Mouse (Mus musculus): ENCODE data around the gene Cma1. TPM values are rescaled to one million over a fixed set of nuclear protein-coding genes. Genes with fewer than 3 reads are reported as not detected.
"Not testable (repeated sequence)": the region's sequence is repeated elsewhere in the genome, so short reads cannot be mapped to it uniquely, and the experiment has no call there.

Cma1 gene
- polyA plus RNA-seq (2014; fragmentation: Nextera tagmentation; extraction: Ambion mirVana), result not detected in 2 replicates

DNA sequence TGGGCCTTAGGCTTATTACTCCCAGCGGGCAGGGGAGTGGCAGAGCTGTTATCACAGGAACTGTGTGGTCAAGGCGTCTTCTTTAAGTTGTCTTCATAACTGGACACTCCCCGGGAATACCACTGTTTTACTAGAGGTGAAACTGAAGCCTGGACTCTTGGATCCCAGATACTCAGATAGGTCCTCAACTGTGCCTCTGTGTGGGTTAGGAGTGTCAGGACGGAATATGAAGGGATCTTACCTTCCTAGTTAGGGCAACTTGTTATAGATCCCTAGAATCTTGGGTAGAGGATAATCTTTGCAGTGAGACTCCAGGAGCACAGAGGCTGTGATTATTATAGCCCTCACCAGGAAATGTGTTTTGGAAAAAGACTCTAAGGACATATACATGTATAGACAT is at the start of gene Cma1:
TSS of gene Cma1 (minus strand) at position 101 of the 400 bp plus-strand sequence.
- Histone ChIP-seq H3K4me2 (no peak within 1 kb of the TSS), H3K9ac (ENCODE audit: low read depth, low read length) (no peak within 1 kb of the TSS), H3K27me3 (ENCODE audit: control insufficient read depth, insufficient read depth, low read length) (no peaks in the 10 kb centered on the region), H3K27ac (ENCODE audit: low read depth, low read length) (no peak within 1 kb of the TSS), H3K4me3 (ENCODE audit: low read depth, low read length) (no peak within 1 kb of the TSS), H3K36me3 (ENCODE audit: control insufficient read depth, insufficient read depth, low read length) (no peaks in the 10 kb centered on the region), H3K9me3 (replicated peaks; ENCODE audit: control insufficient read depth, low read length) (no peaks in the 10 kb centered on the region), H3K4me1 (ENCODE audit: control insufficient read depth, insufficient read depth, low read length) (peaks cover 3% of the 10 kb centered on the region; the same call in 1 of the 2 replicates)
- ATAC-seq (replicated peaks; ENCODE audit: insufficient number of reproducible peaks, low FRiP score, low TSS enrichment), result no peak
- WGBS (ENCODE audit: insufficient replicate concordance), result 64% methylated on average over 4 of the region's 4 CpGs

- not testable (repeated sequence) for H3K27ac ChIP-seq (ENCODE audit: low read depth, low read length); H3K4me1 ChIP-seq (ENCODE audit: control insufficient read depth, insufficient read depth, low read length); H3K9ac ChIP-seq (ENCODE audit: low read depth, low read length); H3K4me2 ChIP-seq; H3K4me3 ChIP-seq (ENCODE audit: low read depth, low read length); H3K27me3 ChIP-seq (ENCODE audit: control insufficient read depth, insufficient read depth, low read length); H3K36me3 ChIP-seq (ENCODE audit: control insufficient read depth, insufficient read depth, low read length); ATAC-seq (replicated peaks; ENCODE audit: insufficient number of reproducible peaks, low FRiP score, low TSS enrichment); H3K9me3 ChIP-seq (replicated peaks; ENCODE audit: control insufficient read depth, low read length)
- 64% methylated on average over 1 of the region's 3 CpGs for WGBS (ENCODE audit: insufficient replicate concordance)
Observed at GRCm38 (mm10) chr14:55987464-55987863, 43.0 kb upstream of the Cma1 start.

DNA sequence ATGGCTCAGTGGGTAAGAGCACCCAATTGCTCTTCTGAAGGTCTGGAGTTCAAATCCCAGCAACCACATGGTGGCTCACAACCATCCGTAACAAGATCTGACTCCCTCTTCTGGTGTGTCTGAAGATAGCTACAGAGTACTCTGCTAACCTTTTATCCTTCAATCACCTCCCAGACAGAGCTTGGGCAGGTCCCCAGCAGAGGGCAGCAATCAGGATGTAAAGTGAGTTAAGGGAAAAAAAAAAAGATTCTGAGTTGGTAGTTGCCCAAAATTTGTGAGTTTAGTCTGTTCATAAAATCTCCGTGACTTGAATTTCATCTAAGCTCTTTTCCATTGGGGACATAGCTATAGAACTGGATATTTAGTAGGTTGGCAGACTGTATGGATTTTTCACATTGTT is 19.4 kb upstream of the Cma1 start:
- ATAC-seq (replicated peaks; ENCODE audit: insufficient number of reproducible peaks, low FRiP score, low TSS enrichment); H3K27ac ChIP-seq (ENCODE audit: low read depth, low read length); H3K27me3 ChIP-seq (ENCODE audit: control insufficient read depth, insufficient read depth, low read length); H3K4me3 ChIP-seq (ENCODE audit: low read depth, low read length); H3K36me3 ChIP-seq (ENCODE audit: control insufficient read depth, insufficient read depth, low read length); H3K4me2 ChIP-seq; H3K9ac ChIP-seq (ENCODE audit: low read depth, low read length); H3K4me1 ChIP-seq (ENCODE audit: control insufficient read depth, insufficient read depth, low read length); H3K9me3 ChIP-seq (replicated peaks; ENCODE audit: control insufficient read depth, low read length): not testable (repeated sequence)
- WGBS (ENCODE audit: insufficient replicate concordance), result 54% methylated on average over 2 of the region's 2 CpGs

GRCm38 (mm10) chr14:55963263-55963662 is 18.8 kb upstream of the Cma1 start:
- Histone ChIP-seq H3K4me1 (ENCODE audit: control insufficient read depth, insufficient read depth, low read length) (no peaks in the 10 kb centered on the region), H3K9ac (ENCODE audit: low read depth, low read length) (no peak overlapping the region), H3K27ac (ENCODE audit: low read depth, low read length) (no peak overlapping the region), H3K4me2 (no peak overlapping the region), H3K9me3 (replicated peaks; ENCODE audit: control insufficient read depth, low read length) (no peaks in the 10 kb centered on the region), H3K4me3 (ENCODE audit: low read depth, low read length) (no peak overlapping the region), H3K27me3 (ENCODE audit: control insufficient read depth, insufficient read depth, low read length) (no peaks in the 10 kb centered on the region), H3K36me3 (ENCODE audit: control insufficient read depth, insufficient read depth, low read length) (no peaks in the 10 kb centered on the region)
- no peak for ATAC-seq (replicated peaks; ENCODE audit: insufficient number of reproducible peaks, low FRiP score, low TSS enrichment)
- 40% methylated on average over 1 of the region's 1 CpGs for WGBS (ENCODE audit: insufficient replicate concordance)

DNA sequence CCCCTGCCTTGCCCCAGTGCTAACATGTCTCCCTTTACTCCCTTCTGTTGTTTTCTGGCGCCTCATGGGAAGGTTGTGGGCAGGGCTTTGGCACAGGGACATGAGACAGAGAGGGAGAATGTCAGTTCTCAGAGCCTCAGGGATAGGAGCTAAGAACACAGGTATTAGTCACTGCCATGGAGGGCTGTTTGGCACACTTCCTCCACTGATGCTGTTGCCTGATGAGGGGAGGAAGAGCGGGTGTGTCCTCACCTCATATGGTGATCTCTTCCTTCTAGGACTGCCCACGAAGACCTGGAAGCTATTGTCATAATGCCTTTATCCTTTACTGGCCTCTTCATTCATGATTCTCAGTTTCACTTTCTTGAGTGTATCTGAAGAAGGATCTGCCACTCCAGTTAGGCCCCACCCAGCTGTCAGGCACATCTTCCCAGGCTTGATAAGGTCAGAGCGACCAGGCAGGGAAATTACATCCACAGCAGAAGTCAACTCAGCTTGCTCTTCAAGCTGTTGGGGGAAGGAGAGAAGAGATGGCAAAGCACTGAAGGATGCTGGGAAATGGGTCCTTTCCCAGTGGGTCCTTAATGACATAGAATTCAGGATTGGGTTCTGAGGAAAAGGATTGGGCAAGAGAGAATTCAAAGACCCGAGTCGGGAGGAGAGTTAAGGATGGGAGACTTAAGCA is 6.0 kb upstream of the Cma1 start, which contains the start of gene Cma2:
TSS of gene Cma2 (plus strand) at position 635 of the 685 bp plus-strand sequence.
- Histone ChIP-seq H3K4me3 (ENCODE audit: low read depth, low read length) (no peak within 1 kb of the TSS), H3K27me3 (ENCODE audit: control insufficient read depth, insufficient read depth, low read length) (no peaks in the 10 kb centered on the region), H3K4me2 (no peak within 1 kb of the TSS), H3K36me3 (ENCODE audit: control insufficient read depth, insufficient read depth, low read length) (no peaks in the 10 kb centered on the region), H3K9ac (ENCODE audit: low read depth, low read length) (no peak within 1 kb of the TSS), H3K4me1 (ENCODE audit: control insufficient read depth, insufficient read depth, low read length) (peaks cover 3% of the 10 kb centered on the region; the same call in 1 of the 2 replicates), H3K27ac (ENCODE audit: low read depth, low read length) (no peak within 1 kb of the TSS), H3K9me3 (replicated peaks; ENCODE audit: control insufficient read depth, low read length) (no peaks in the 10 kb centered on the region)
- WGBS (ENCODE audit: insufficient replicate concordance), result 76% methylated on average over 6 of the region's 6 CpGs
- no peak for ATAC-seq (replicated peaks; ENCODE audit: insufficient number of reproducible peaks, low FRiP score, low TSS enrichment)

GRCm38 (mm10) chr14:55946269-55946969 is 1.9 kb upstream of the Cma1 start:
- Histone ChIP-seq H3K27me3 (ENCODE audit: control insufficient read depth, insufficient read depth, low read length) (no peaks in the 10 kb centered on the region), H3K27ac (ENCODE audit: low read depth, low read length) (peak overlapping the region; percentile 57), H3K4me1 (ENCODE audit: control insufficient read depth, insufficient read depth, low read length) (peaks cover 3% of the 10 kb centered on the region; the same call in 1 of the 2 replicates), H3K4me2 (no peak overlapping the region), H3K9ac (ENCODE audit: low read depth, low read length) (no peak overlapping the region), H3K9me3 (replicated peaks; ENCODE audit: control insufficient read depth, low read length) (no peaks in the 10 kb centered on the region), H3K36me3 (ENCODE audit: control insufficient read depth, insufficient read depth, low read length) (no peaks in the 10 kb centered on the region), H3K4me3 (ENCODE audit: low read depth, low read length) (no peak overlapping the region)
- WGBS (ENCODE audit: insufficient replicate concordance), result 33% methylated on average over 2 of the region's 2 CpGs
- ATAC-seq (replicated peaks; ENCODE audit: insufficient number of reproducible peaks, low FRiP score, low TSS enrichment), result no peak

GRCm38 (mm10) chr14:55943601-55944000 is 874 bp downstream of the Cma1 start:
- Histone ChIP-seq H3K4me2 (no peak overlapping the region), H3K4me3 (ENCODE audit: low read depth, low read length) (no peak overlapping the region), H3K9ac (ENCODE audit: low read depth, low read length) (no peak overlapping the region), H3K36me3 (ENCODE audit: control insufficient read depth, insufficient read depth, low read length) (no peaks in the 10 kb centered on the region), H3K27me3 (ENCODE audit: control insufficient read depth, insufficient read depth, low read length) (no peaks in the 10 kb centered on the region), H3K9me3 (replicated peaks; ENCODE audit: control insufficient read depth, low read length) (no peaks in the 10 kb centered on the region), H3K27ac (ENCODE audit: low read depth, low read length) (no peak overlapping the region), H3K4me1 (ENCODE audit: control insufficient read depth, insufficient read depth, low read length) (peaks cover 3% of the 10 kb centered on the region; the same call in 1 of the 2 replicates)
- WGBS (ENCODE audit: insufficient replicate concordance), result 44% methylated on average over 11 of the region's 11 CpGs
- ATAC-seq (replicated peaks; ENCODE audit: insufficient number of reproducible peaks, low FRiP score, low TSS enrichment), result no peak

DNA sequence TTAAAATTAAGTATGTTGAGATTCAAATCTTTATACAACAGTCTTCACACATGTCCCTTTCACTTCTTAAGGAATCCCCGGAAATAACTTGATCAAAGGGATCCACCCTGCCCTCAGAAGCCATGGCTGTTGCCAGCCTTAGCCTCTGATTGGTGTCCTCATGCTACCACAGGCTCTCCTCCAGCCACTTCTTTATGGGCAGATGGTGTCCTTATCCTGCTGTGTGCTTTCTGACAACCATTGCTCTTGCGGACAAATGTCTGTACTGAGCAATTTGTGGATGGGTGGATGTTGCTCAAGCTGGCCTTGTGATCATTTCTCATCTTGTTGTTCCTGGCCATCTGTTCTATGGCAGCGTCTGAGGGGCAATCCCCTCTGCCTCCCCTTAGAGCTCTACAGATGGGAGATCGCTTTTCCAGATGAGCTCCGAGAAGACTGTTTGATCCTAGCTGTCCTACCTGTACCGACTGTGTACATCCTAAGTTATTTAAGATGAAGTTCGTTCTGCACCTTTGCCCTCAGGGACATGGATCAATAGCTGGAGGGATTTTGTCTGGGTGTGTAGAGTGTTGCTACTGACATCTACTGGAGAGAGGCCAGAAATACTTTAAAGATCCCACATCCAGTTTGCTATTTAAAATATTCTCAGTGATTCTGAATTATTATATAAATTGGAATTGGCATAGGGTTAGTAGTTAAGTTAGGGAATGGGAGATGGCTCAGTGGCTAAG is 4.2 kb downstream of the Cma1 start:
- Histone ChIP-seq H3K27me3 (ENCODE audit: control insufficient read depth, insufficient read depth, low read length) (no peaks in the 10 kb centered on the region), H3K36me3 (ENCODE audit: control insufficient read depth, insufficient read depth, low read length) (no peaks in the 10 kb centered on the region), H3K4me1 (ENCODE audit: control insufficient read depth, insufficient read depth, low read length) (no peaks in the 10 kb centered on the region), H3K9me3 (replicated peaks; ENCODE audit: control insufficient read depth, low read length) (no peaks in the 10 kb centered on the region), H3K4me3 (ENCODE audit: low read depth, low read length) (no peak overlapping the region), H3K9ac (ENCODE audit: low read depth, low read length) (no peak overlapping the region), H3K4me2 (no peak overlapping the region), H3K27ac (ENCODE audit: low read depth, low read length) (no peak overlapping the region)
- ATAC-seq (replicated peaks; ENCODE audit: insufficient number of reproducible peaks, low FRiP score, low TSS enrichment), result no peak
- 42% methylated on average over 7 of the region's 7 CpGs for WGBS (ENCODE audit: insufficient replicate concordance)
